Mouse (Mus musculus): ENCODE measurements around the gene Nfatc2. TPM values are rescaled to one million over a fixed set of nuclear protein-coding genes. Genes with fewer than 3 reads are reported as not detected.

The Nfatc2 gene
- polyA plus RNA-seq, 1 experiment: 0.07 TPM

DNA sequence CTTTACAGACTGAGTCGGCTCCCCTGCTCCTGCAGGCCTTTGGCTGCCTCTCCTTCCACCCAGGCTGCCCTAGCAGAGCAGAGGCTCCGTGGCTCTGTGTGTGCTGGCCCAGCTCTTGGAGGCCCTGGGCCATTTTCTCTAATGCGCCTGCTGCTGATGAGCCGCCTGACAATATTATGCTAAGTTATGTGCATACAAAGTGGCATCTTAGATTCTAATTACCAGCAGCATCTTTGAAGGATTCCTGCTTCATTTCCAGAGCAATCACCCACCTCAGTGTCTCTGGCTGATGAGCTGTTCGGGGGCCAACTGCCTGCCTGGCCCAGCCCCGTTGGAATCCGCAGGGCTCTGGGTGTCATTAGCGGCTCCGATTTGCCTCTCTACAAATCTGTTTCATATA lies 24.9 kb upstream of the Nfatc2 start:
- TF ChIP-seq CTCF (IDR thresholded peaks at IDR 0.05; ENCODE audit: control insufficient read depth, insufficient read depth, insufficient read length) (no peak), MYOG (IDR thresholded peaks at IDR 0.05; ENCODE audit: control insufficient read depth, extremely low read depth, insufficient read length) (no peak), FOSL1 (IDR thresholded peaks at IDR 0.05; ENCODE audit: insufficient read depth, low read length, poor library complexity, severe bottlenecking) (no peak), USF1 (IDR thresholded peaks at IDR 0.05; ENCODE audit: low read depth) (no peak), CEBPB (IDR thresholded peaks at IDR 0.05; ENCODE audit: low read depth) (no peak), MYOD1 (IDR thresholded peaks at IDR 0.05; ENCODE audit: control insufficient read depth, insufficient read length, low read depth) (no peak), MAX (IDR thresholded peaks at IDR 0.05) (no peak)
- H3K79me3 ChIP-seq (ENCODE audit: low read depth): no peaks in the 10 kb centered on the region
- no peaks in the 10 kb centered on the region for H3K27me3 ChIP-seq (ENCODE audit: control insufficient read depth, insufficient read depth, insufficient read length)
- no peaks in the 10 kb centered on the region for H3K36me3 ChIP-seq (ENCODE audit: control insufficient read depth, insufficient read depth)
- no peak overlapping the region for H3K4me3 ChIP-seq (ENCODE audit: insufficient read depth, poor library complexity, severe bottlenecking)
- H3K79me2 ChIP-seq (ENCODE audit: control insufficient read depth, insufficient read depth): no peaks in the 10 kb centered on the region
- H3ac ChIP-seq (ENCODE audit: control insufficient read depth, insufficient read length, low read depth): no peak overlapping the region

DNA sequence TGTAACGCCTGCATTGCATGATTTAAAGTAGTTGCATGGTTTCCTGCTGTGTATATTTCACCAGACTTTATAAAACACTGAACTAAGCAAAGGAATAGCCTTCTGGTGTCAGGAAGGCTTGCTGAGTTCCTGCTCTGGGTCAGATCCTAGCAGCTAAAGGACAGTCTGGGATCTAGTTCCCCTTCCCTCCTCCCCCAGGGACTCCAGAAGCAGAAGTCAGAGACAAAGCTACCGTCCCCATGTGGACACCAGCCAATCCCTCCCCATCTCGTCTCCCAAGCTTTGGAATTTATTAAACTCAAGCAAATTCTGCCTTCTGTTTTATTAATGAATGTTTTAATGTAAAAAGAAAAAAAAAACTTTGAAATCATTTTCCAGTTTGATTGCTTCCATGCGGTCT lies 23.6 kb upstream of the Nfatc2 start:
- Histone ChIP-seq H3K79me3 (ENCODE audit: low read depth) (no peaks in the 10 kb centered on the region), H3ac (ENCODE audit: control insufficient read depth, insufficient read length, low read depth) (no peak overlapping the region), H3K36me3 (ENCODE audit: control insufficient read depth, insufficient read depth) (no peaks in the 10 kb centered on the region), H3K79me2 (ENCODE audit: control insufficient read depth, insufficient read depth) (no peaks in the 10 kb centered on the region), H3K27me3 (ENCODE audit: control insufficient read depth, insufficient read depth, insufficient read length) (no peaks in the 10 kb centered on the region), H3K4me3 (ENCODE audit: insufficient read depth, poor library complexity, severe bottlenecking) (no peak overlapping the region)
- TF ChIP-seq CEBPB (IDR thresholded peaks at IDR 0.05; ENCODE audit: low read depth) (no peak), USF1 (IDR thresholded peaks at IDR 0.05; ENCODE audit: low read depth) (no peak), MAX (IDR thresholded peaks at IDR 0.05) (no peak), MYOD1 (IDR thresholded peaks at IDR 0.05; ENCODE audit: control insufficient read depth, insufficient read length, low read depth) (no peak), MYOG (IDR thresholded peaks at IDR 0.05; ENCODE audit: control insufficient read depth, extremely low read depth, insufficient read length) (no peak), FOSL1 (IDR thresholded peaks at IDR 0.05; ENCODE audit: insufficient read depth, low read length, poor library complexity, severe bottlenecking) (no peak), CTCF (IDR thresholded peaks at IDR 0.05; ENCODE audit: control insufficient read depth, insufficient read depth, insufficient read length) (no peak)

DNA sequence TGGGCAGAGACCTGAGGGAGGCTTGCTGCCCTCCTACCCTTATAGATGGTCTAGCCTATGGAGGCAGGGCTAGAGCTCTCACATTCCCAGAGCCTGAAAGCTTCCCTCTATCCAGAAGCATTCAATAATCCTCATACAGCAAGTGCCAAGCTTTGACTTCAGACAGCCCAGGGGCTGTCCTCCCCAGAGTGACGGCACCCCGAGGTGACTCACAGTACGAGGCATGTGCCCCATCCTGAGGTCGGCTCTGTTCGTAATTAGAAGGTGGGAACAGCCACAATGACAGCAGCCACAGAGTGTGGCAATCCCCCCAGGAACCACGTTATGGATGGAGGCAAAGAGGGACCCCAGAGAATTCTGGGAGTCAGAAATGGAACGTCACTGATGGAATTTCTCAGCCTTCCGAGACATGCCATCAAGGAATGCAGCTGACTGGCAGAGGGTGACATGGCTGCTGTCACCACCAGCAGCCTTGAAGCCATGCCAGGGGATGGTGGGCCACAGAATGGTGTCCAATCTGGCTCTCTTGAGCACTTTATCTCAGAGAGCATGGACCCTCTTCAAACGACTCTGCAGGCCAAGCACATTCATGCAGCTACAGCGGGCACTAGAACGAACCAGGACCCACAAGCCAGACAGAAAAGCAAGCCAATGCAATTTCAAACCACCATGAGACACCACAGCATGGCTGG lies 19.8 kb upstream of the Nfatc2 start:
- TF ChIP-seq MAX (IDR thresholded peaks at IDR 0.05) (peak; percentile 87), USF1 (IDR thresholded peaks at IDR 0.05; ENCODE audit: low read depth) (no peak), CTCF (IDR thresholded peaks at IDR 0.05; ENCODE audit: control insufficient read depth, insufficient read depth, insufficient read length) (no peak), FOSL1 (IDR thresholded peaks at IDR 0.05; ENCODE audit: insufficient read depth, low read length, poor library complexity, severe bottlenecking) (no peak), MYOD1 (IDR thresholded peaks at IDR 0.05; ENCODE audit: control insufficient read depth, insufficient read length, low read depth) (no peak), CEBPB (IDR thresholded peaks at IDR 0.05; ENCODE audit: low read depth) (peak; percentile 87)
- no peaks in the 10 kb centered on the region for H3K79me3 ChIP-seq (ENCODE audit: low read depth)
- no peaks in the 10 kb centered on the region for H3K36me3 ChIP-seq (ENCODE audit: control insufficient read depth, insufficient read depth)
- no peaks in the 10 kb centered on the region for H3K27me3 ChIP-seq (ENCODE audit: control insufficient read depth, insufficient read depth, insufficient read length)
- H3K4me3 ChIP-seq (ENCODE audit: insufficient read depth, poor library complexity, severe bottlenecking): no peak overlapping the region
- no peaks in the 10 kb centered on the region for H3K79me2 ChIP-seq (ENCODE audit: control insufficient read depth, insufficient read depth)
- no peak overlapping the region for H3ac ChIP-seq (ENCODE audit: control insufficient read depth, insufficient read length, low read depth)

DNA sequence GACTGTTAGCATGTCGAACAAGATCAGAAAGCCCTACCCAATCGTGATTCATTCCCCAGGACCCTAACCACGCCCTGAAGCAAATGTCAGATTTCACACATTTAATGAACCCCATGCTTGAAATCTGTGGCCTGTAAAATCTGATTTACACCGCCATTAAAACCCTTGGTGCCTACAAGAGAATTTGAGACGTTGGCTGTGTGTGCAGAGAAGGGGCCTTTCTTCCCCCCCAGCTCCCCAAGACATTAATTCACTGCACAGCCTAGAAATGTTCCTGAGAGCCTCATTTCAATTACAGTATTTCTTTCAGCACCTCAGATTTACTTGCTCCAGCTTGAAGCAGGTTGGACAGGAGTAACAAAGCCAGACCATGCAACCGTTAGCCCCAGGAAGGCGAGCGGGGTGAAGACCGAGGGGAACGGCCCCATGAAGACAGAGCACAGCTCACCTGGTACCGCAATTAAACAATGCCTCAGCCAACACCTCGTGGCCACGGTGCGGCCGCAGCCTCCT lies 16.8 kb upstream of the Nfatc2 start:
- H3K79me2 ChIP-seq (ENCODE audit: control insufficient read depth, insufficient read depth): no peaks in the 10 kb centered on the region
- no peaks in the 10 kb centered on the region for H3K27me3 ChIP-seq (ENCODE audit: control insufficient read depth, insufficient read depth, insufficient read length)
- H3K79me3 ChIP-seq (ENCODE audit: low read depth): no peaks in the 10 kb centered on the region
- no peak overlapping the region for H3K4me3 ChIP-seq (ENCODE audit: insufficient read depth, poor library complexity, severe bottlenecking)
- H3K36me3 ChIP-seq (ENCODE audit: control insufficient read depth, insufficient read depth): no peaks in the 10 kb centered on the region
- TF ChIP-seq FOSL1 (IDR thresholded peaks at IDR 0.05; ENCODE audit: insufficient read depth, low read length, poor library complexity, severe bottlenecking) (no peak), CTCF (IDR thresholded peaks at IDR 0.05; ENCODE audit: control insufficient read depth, insufficient read depth, insufficient read length) (no peak), MYOD1 (IDR thresholded peaks at IDR 0.05; ENCODE audit: control insufficient read depth, insufficient read length, low read depth) (no peak), USF1 (IDR thresholded peaks at IDR 0.05; ENCODE audit: low read depth) (no peak), MYOG (IDR thresholded peaks at IDR 0.05; ENCODE audit: control insufficient read depth, extremely low read depth, insufficient read length) (no peak), CEBPB (IDR thresholded peaks at IDR 0.05; ENCODE audit: low read depth) (no peak), MAX (IDR thresholded peaks at IDR 0.05) (no peak)
- H3ac ChIP-seq (ENCODE audit: control insufficient read depth, insufficient read length, low read depth): no peak overlapping the region

DNA sequence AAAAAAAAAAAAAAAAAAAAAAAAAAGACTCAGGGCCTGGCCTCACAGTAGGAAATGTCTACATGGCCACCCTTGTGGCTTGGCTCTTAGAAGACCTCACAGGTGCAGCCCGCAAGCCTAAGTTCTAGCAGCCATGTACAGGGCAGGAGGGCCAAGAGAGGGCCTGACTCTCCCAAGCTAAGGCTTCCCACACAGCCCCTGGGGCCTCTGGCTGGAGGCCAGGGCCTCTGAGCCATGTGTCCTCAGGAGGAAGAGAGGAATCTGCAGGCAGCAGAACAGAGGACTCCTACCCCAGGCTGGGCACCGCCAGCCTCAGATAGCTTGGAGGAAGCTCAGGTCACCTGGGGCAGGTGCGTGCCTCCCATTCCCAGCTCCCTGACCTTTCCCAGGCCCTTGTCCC lies 13.7 kb upstream of the Nfatc2 start:
- Histone ChIP-seq H3K4me3 (ENCODE audit: insufficient read depth, poor library complexity, severe bottlenecking) (no peak overlapping the region), H3K36me3 (ENCODE audit: control insufficient read depth, insufficient read depth) (no peaks in the 10 kb centered on the region), H3K27me3 (ENCODE audit: control insufficient read depth, insufficient read depth, insufficient read length) (no peaks in the 10 kb centered on the region), H3K79me3 (ENCODE audit: low read depth) (no peaks in the 10 kb centered on the region), H3ac (ENCODE audit: control insufficient read depth, insufficient read length, low read depth) (no peak overlapping the region), H3K79me2 (ENCODE audit: control insufficient read depth, insufficient read depth) (no peaks in the 10 kb centered on the region)
- TF ChIP-seq CEBPB (IDR thresholded peaks at IDR 0.05; ENCODE audit: low read depth) (no peak), MYOG (IDR thresholded peaks at IDR 0.05; ENCODE audit: control insufficient read depth, extremely low read depth, insufficient read length) (no peak), MAX (IDR thresholded peaks at IDR 0.05) (no peak), MYOD1 (IDR thresholded peaks at IDR 0.05; ENCODE audit: control insufficient read depth, insufficient read length, low read depth) (no peak), FOSL1 (IDR thresholded peaks at IDR 0.05; ENCODE audit: insufficient read depth, low read length, poor library complexity, severe bottlenecking) (no peak), USF1 (IDR thresholded peaks at IDR 0.05; ENCODE audit: low read depth) (no peak), CTCF (IDR thresholded peaks at IDR 0.05; ENCODE audit: control insufficient read depth, insufficient read depth, insufficient read length) (no peak)

Data from C2C12 (cell line).